Mouse (Mus musculus): ENCODE results near the gene Pcyox1.

- no peak for TF ChIP-seq CTCF (IDR thresholded peaks at IDR 0.05; ENCODE audit: control insufficient read depth, insufficient read depth, insufficient replicate concordance, low read depth, low read length)
- no peak for TF ChIP-seq POLR2A (IDR thresholded peaks at IDR 0.05; ENCODE audit: control insufficient read depth, low read depth, low read length)
Measured at GRCm38 (mm10) chr6:86388461-86388860, 8.5 kb downstream of the Pcyox1 start.
